Mouse (Mus musculus) bone marrow macrophage, adult 2 months (primary cell): ENCODE measurements around the gene Oxct1.

Experiments
- CTCF ChIP-seq: IDR thresholded peaks from 2 replicates; pipeline ENCODE4 v1.5.1; 2012; ENCODE audit warnings: low read depth, mild to moderate bottlenecking, low read length, moderate library complexity
- POLR2A ChIP-seq: IDR thresholded peaks from 2 replicates; pipeline ENCODE4 v1.6.1; 2012; ENCODE audit warnings: mild to moderate bottlenecking, low read depth, low read length, borderline replicate concordance

GRCm38 (mm10) chr15:3999144-3999543 is 27.0 kb upstream of the Oxct1 start:
- no peak for TF ChIP-seq CTCF
- no peak for TF ChIP-seq POLR2A
